Mouse (Mus musculus) liver, embryonic 14.5 days (tissue): ENCODE data around the gene Gm5741. TPM values are rescaled to one million over a fixed set of nuclear protein-coding genes. Genes with fewer than 3 reads are reported as not detected.

Experiments
- ATAC-seq: fragments of 200-750 bp; cut with Nextera tagmentation; 2 replicates; pipeline ENCODE4 v1.8.0; 2017; ENCODE audit warnings: moderate number of reproducible peaks, mild to moderate bottlenecking, moderate library complexity; ENCODE audit not compliant: insufficient read depth
- DNase-seq, 3 experiments: peaks; one replicate each; pipeline ENCODE4 v3.0.0-alpha.2; 2012 to 2013; ENCODE audit warnings: low read depth in 3 of 3, low spot score in 3 of 3
- H3K27ac ChIP-seq: fragments of 300-500 bp; sonication (generic); 2 replicates; pipeline ENCODE4 v1.5.1; 2014; ENCODE audit warnings: moderate library complexity, mild to moderate bottlenecking, control low read depth, inconsistent platforms
- H3K27me3 ChIP-seq: fragments of 300-500 bp; sonication (generic); 2 replicates; pipeline ENCODE4 v1.6.1; 2014; ENCODE audit warnings: mild to moderate bottlenecking, low read length, moderate library complexity; ENCODE audit not compliant: control insufficient read depth, insufficient read depth
- H3K36me3 ChIP-seq: fragments of 300-500 bp; sonication (generic); replicated peaks from 2 replicates; pipeline ENCODE4 v1.6.1; 2014; ENCODE audit warnings: low read depth; ENCODE audit not compliant: control insufficient read depth, insufficient read depth
- H3K4me1 ChIP-seq, 2 experiments: fragments of 200-500 bp in 1 of 2; fragments of 300-500 bp in 1 of 2; sonication (generic) in 1 of 2; replicated peaks; 2 replicates each; pipeline ENCODE4 v1.6.1; 2012 to 2014; ENCODE audit warnings: antibody characterized with exemption in 1 of 2, inconsistent platforms in 1 of 2, low read length in 1 of 2; ENCODE audit not compliant: control insufficient read depth in 2 of 2, insufficient read depth in 2 of 2
- H3K4me2 ChIP-seq: fragments of 300-500 bp; sonication (generic); 2 replicates; pipeline ENCODE4 v1.6.1; 2014; ENCODE audit warnings: low read depth, mild to moderate bottlenecking, control low read depth, moderate library complexity
- H3K4me3 ChIP-seq, 2 experiments: fragments of 200-500 bp in 1 of 2; fragments of 300-500 bp in 1 of 2; sonication (generic) in 1 of 2; 2 replicates each; pipeline ENCODE4 v1.5.1; 2012 to 2014; ENCODE audit warnings: low read depth in 2 of 2, low read length in 2 of 2, mild to moderate bottlenecking in 2 of 2, control low read depth in 1 of 2, inconsistent platforms in 1 of 2, moderate library complexity in 1 of 2; ENCODE audit not compliant: insufficient read depth in 1 of 2
- H3K9ac ChIP-seq: fragments of 300-500 bp; sonication (generic); replicated peaks from 2 replicates; pipeline ENCODE4 v1.6.1; 2014; ENCODE audit warnings: mild to moderate bottlenecking, control low read depth, moderate library complexity
- H3K9me3 ChIP-seq: fragments of 300-500 bp; sonication (generic); 2 replicates; pipeline ENCODE4 v1.6.1; 2016; ENCODE audit warnings: low read length, mixed read lengths; ENCODE audit not compliant: control insufficient read depth
- CTCF ChIP-seq: IDR thresholded peaks from 2 replicates; pipeline ENCODE4 v1.5.1; 2016; ENCODE audit warnings: antibody characterized with exemption, low read depth, control low read depth
- EP300 ChIP-seq: IDR thresholded peaks from 2 replicates; pipeline ENCODE4 v1.6.1; 2016; ENCODE audit warnings: antibody characterized with exemption, low read depth
- WGBS: fragments of 180-500 bp; shearing (Covaris S2); extraction: QIAGEN DNeasy Blood & Tissue Kit; methylation state at CpG from one replicate; pipeline ENCODE4 v1.1.7; 2014; ENCODE audit not compliant: insufficient replicate concordance; 5-methylcytosine and 5-hydroxymethylcytosine counted together
- polyA plus RNA-seq, 2 experiments: library from polyadenylated mRNA; depleted of rRNA in 1 of 2; stranded (reverse) in 1 of 2; unstranded in 1 of 2; fragments of >200 nt; fragmentation: Nextera tagmentation in 1 of 2; extraction: Ambion mirVana in 1 of 2; gene quantifications; 2 replicates each; pipeline versions ENCODE4 v1.2.1 to v1.2.3; 2012 to 2014

Gm5741 gene
- polyA plus RNA-seq, 2 experiments, result 0.29 TPM; not detected in 1

GRCm38 (mm10) chr8:85032622-85033311 is 35.0 kb downstream of the Gm5741 start:
- WGBS, result 73% methylated on average over 4 of the region's 4 CpGs
- no peak overlapping the region for H3K9ac ChIP-seq
- ATAC-seq (no peak), DNase-seq (no peak)
- no peak overlapping the region for H3K4me3 ChIP-seq
- no peaks in the 10 kb centered on the region for H3K27me3 ChIP-seq
- H3K36me3 ChIP-seq, result peaks cover 37% of the 10 kb centered on the region
- TF ChIP-seq CTCF (no peak), EP300 (no peak)
- peaks cover 19 to 22% of the 10 kb centered on the region in 2 experiments for H3K4me1 ChIP-seq
- H3K9me3 ChIP-seq, result no peaks in the 10 kb centered on the region
- no peak overlapping the region for H3K27ac ChIP-seq
- H3K4me2 ChIP-seq, result no peak overlapping the region

DNA sequence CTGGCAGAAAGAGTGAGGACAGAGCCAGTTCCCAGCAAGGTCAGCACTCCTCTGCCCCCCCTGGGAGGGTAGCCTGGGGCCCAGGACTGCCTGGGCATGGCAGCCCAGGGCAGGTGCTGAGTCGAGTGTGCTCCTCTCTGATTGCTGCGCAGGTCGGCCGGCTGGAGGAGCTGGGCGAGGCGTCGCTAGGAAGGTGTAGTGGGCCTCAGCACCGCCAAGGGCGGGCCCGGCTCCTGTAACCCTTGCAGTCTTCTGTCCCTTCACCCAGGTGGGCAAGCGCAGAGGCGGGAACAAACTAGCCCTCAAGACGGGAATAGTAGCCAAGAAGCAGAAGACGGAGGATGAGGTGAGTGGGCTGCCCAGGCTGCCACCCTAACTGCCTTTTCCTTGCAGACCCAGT is 38.5 kb downstream of the Gm5741 start:
- no peak overlapping the region for H3K9ac ChIP-seq
- 76% methylated on average over 14 of the region's 14 CpGs for WGBS
- H3K4me2 ChIP-seq, result peak overlapping the region; percentile 97; the same call in 1 of the 2 replicates
- H3K4me1 ChIP-seq, result peaks cover 23 to 25% of the 10 kb centered on the region in 2 experiments
- ATAC-seq (no peak), DNase-seq (no peak)
- peak overlapping the region in 1 of 2 experiments; percentile 98; a peak in 2 of 4 replicates for H3K4me3 ChIP-seq
- H3K27ac ChIP-seq, result no peak overlapping the region
- no peaks in the 10 kb centered on the region for H3K9me3 ChIP-seq
- H3K36me3 ChIP-seq, result peaks cover 37% of the 10 kb centered on the region
- no peaks in the 10 kb centered on the region for H3K27me3 ChIP-seq
- TF ChIP-seq CTCF (no peak), EP300 (no peak)

DNA sequence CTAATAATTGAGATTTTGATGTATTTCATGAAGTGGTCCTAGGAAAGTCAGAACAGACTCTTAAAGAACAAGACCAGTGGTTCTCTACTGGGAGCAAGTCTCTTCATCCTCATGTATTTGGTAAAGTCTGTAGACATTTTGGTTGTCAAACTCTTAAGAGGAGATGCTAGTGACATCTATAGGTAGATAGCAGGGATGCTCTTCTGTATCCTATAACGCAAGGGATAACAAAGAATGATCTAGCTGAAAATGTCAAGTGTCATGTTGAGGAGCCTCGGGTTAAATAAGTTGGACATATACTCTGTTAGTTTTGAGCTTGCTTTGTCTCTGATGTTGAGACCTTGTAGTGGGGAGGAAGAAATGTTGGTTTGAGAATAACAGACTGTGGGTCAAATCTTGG is 39.9 kb downstream of the Gm5741 start:
- WGBS, result 23% methylated on average over 2 of the region's 2 CpGs
- DNase-seq, result peak in 1 of 3 experiments; percentile 16
- peak overlapping the region; percentile 91; the same call in 1 of the 2 replicates for H3K27ac ChIP-seq

DNA sequence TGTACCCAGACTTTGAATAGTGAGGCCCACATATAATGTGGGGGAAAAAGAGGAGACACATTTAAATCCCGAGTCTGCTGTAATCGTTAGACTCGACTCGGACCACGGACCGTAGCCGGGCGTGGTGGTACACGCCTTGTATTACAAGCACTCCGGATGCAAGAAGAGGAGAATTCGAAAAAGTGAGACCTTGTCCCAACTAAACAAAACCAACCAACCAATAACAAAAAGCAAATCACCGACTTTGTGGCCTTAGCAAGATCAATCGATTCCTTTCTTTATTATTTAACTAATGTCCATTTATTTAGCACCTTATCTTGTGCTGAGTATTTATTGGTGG is 40.3 kb downstream of the Gm5741 start:
- peak overlapping the region; percentile 97 for H3K4me2 ChIP-seq
- H3K4me1 ChIP-seq, result peaks cover 24 to 28% of the 10 kb centered on the region in 2 experiments
- peak overlapping the region; percentile 91 for H3K27ac ChIP-seq
- DNase-seq, result peak in 1 of 3 experiments; percentile 29
- H3K36me3 ChIP-seq, result peaks cover 32% of the 10 kb centered on the region
- WGBS, result 1% methylated on average over 13 of the region's 13 CpGs
- H3K9ac ChIP-seq, result peak overlapping the region; percentile 99
- ATAC-seq, result no peak
- peak overlapping the region; percentile 94 to 98 for H3K4me3 ChIP-seq
- no peak for TF ChIP-seq CTCF
- TF ChIP-seq EP300, result no peak
- no peaks in the 10 kb centered on the region for H3K27me3 ChIP-seq
- no peaks in the 10 kb centered on the region for H3K9me3 ChIP-seq

More for the DNA sequence above, 39.9 kb downstream of the Gm5741 start:
- Histone ChIP-seq H3K4me3 (peak overlapping the region; percentile 94 to 98), H3K9me3 (no peaks in the 10 kb centered on the region), H3K36me3 (peaks cover 37% of the 10 kb centered on the region), H3K27me3 (no peaks in the 10 kb centered on the region), H3K4me1 (peaks cover 24 to 28% of the 10 kb centered on the region in 2 experiments), H3K9ac (peak overlapping the region; percentile 99), H3K4me2 (peak overlapping the region; percentile 97)
- TF ChIP-seq CTCF, result no peak; the same call in 1 of the 2 replicates
- TF ChIP-seq EP300, result no peak
- ATAC-seq, result no peak

DNA sequence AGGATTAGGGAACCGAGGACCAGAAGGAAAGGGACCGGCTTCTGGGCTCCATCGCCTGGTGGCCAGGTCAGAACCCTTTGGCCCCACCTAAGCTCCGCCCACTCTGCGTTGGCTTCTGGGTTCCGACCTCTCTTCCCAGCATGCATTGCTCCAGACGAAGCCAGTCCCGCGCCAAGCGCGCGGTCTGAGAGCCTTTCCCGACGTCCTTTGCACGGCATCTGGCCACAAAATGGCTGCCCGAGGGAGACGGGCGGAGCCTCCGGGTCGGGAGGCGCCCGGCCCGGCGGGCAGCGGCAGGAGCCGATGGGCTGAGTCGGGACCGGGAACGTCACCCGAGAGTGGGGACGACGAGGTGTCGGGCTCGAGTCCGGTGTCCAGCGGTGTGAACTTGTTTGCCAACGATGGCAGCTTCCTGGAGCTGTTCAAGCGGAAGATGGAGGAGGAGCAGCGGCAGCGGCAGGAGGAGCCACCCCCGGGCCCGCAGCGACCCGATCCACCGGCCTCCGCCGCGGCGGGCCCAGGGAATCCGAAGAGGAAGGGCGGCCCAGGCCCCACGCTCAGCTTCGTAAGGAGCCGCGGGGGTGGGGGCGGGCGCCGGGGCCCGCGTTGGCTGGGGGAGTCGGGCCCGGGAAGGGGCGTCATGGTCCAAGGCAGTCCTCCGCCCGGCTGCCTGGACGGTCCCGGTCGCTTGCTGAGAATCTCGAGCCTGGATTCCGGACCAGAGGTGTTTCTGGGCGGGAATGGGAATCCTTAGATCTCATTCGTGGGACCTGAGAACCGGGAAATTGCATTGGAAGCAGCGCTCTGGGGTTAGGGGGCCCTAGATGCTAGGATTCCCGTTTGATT is 40.9 kb downstream of the Gm5741 start, which contains the start of gene Trir:
Trir (plus strand) TSS at position 154 of the 846 bp plus-strand sequence.
- 1% methylated on average over 75 of the region's 75 CpGs for WGBS
- TF ChIP-seq EP300 (no peak), CTCF (peak; percentile 49)
- H3K27me3 ChIP-seq, result no peaks in the 10 kb centered on the region
- DNase-seq, result peak; percentile 97 to 98 (median 98)
- peaks cover 24 to 28% of the 10 kb centered on the region in 2 experiments for H3K4me1 ChIP-seq
- H3K27ac ChIP-seq, result peak within 1 kb of the TSS; percentile 91
- peak; percentile 81 for ATAC-seq
- peak within 1 kb of the TSS; percentile 94 to 98 for H3K4me3 ChIP-seq
- H3K9ac ChIP-seq, result peak within 1 kb of the TSS; percentile 99
- H3K9me3 ChIP-seq, result no peaks in the 10 kb centered on the region
- H3K4me2 ChIP-seq, result peak within 1 kb of the TSS; percentile 97
- H3K36me3 ChIP-seq, result peaks cover 29% of the 10 kb centered on the region
